Mouse (Mus musculus) myocyte (in vitro differentiated cells): ENCODE results near the gene Shc1.

ENCODE experiments used
- MYOG ChIP-seq, 3 experiments: IDR thresholded peaks; one replicate each; pipeline ENCODE4 v1.6.1; 2011; ENCODE audit warnings: control low read depth in 2 of 3, low read depth in 2 of 3, mild to moderate bottlenecking in 2 of 3; ENCODE audit not compliant: insufficient read length in 2 of 3, control insufficient read depth in 1 of 3, insufficient read depth in 1 of 3
- POLR2A ChIP-seq: IDR thresholded peaks from one replicate; pipeline ENCODE4 v1.6.1; 2011; ENCODE audit warnings: low read depth, mild to moderate bottlenecking, control low read depth, moderate library complexity; ENCODE audit not compliant: insufficient read length
- POLR2AphosphoS2 ChIP-seq: IDR thresholded peaks from one replicate; pipeline ENCODE4 v1.6.1; 2011; ENCODE audit warnings: low read depth, control low read depth; ENCODE audit not compliant: insufficient read length
- REST ChIP-seq: IDR thresholded peaks from one replicate; pipeline ENCODE4 v1.6.1; 2011; ENCODE audit warnings: mild to moderate bottlenecking, control low read depth, moderate library complexity; ENCODE audit not compliant: insufficient read depth, insufficient read length
- TCF12 ChIP-seq: IDR thresholded peaks from one replicate; pipeline ENCODE4 v1.6.1; 2011; ENCODE audit warnings: mild to moderate bottlenecking, control low read depth; ENCODE audit not compliant: poor library complexity, insufficient read depth, severe bottlenecking
- USF1 ChIP-seq: IDR thresholded peaks from one replicate; pipeline ENCODE4 v1.6.1; 2011; ENCODE audit warnings: low read depth, mild to moderate bottlenecking, control low read depth, moderate library complexity

- TF ChIP-seq POLR2AphosphoS2 (no peak), USF1 (no peak), POLR2A (no peak), TCF12 (no peak), REST (no peak), MYOG (IDR thresholded peaks at IDR 0.05; ENCODE audit: control insufficient read depth in 1 of 3, insufficient read depth in 1 of 3, insufficient read length in 2 of 3, low read depth in 2 of 3) (no peak)
Observed at GRCm38 (mm10) chr3:89472280-89472679, 54.0 kb downstream of the Shc1 start.
